Mouse (Mus musculus): ENCODE data around the gene Trp53. TPM values are rescaled to one million over a fixed set of nuclear protein-coding genes. Genes with fewer than 3 reads are reported as not detected.
"Not testable (repeated sequence)": the region's sequence is repeated elsewhere in the genome, so short reads cannot be mapped to it uniquely, and the experiment has no call there.

The Trp53 gene
- polyA plus RNA-seq, 1 experiment, result 22.1 TPM

- H3K27me3 ChIP-seq (ENCODE audit: control insufficient read depth, insufficient read depth, low read length), result no peaks in the 10 kb centered on the region
- TF ChIP-seq CTCF (IDR thresholded peaks at IDR 0.05; ENCODE audit: control insufficient read depth, insufficient read depth, insufficient replicate concordance, low read depth, low read length) (no peak), POLR2A (IDR thresholded peaks at IDR 0.05; ENCODE audit: control insufficient read depth, low read depth, low read length) (no peak)
- no peak overlapping the region for H3K4me3 ChIP-seq (ENCODE audit: control insufficient read depth, low read depth, low read length)
- no peaks in the 10 kb centered on the region for H3K36me3 ChIP-seq (ENCODE audit: control insufficient read depth, insufficient read depth, low read length)
- peaks cover 16% of the 10 kb centered on the region for H3K4me1 ChIP-seq (ENCODE audit: control insufficient read depth, insufficient read depth, low read length)
- no peak overlapping the region; the same call in 1 of the 2 replicates for H3K27ac ChIP-seq (ENCODE audit: control insufficient read depth, insufficient read depth, low read depth, low read length)
Measured at GRCm38 (mm10) chr11:69620394-69621081, 40.4 kb downstream of the Trp53 start.

DNA sequence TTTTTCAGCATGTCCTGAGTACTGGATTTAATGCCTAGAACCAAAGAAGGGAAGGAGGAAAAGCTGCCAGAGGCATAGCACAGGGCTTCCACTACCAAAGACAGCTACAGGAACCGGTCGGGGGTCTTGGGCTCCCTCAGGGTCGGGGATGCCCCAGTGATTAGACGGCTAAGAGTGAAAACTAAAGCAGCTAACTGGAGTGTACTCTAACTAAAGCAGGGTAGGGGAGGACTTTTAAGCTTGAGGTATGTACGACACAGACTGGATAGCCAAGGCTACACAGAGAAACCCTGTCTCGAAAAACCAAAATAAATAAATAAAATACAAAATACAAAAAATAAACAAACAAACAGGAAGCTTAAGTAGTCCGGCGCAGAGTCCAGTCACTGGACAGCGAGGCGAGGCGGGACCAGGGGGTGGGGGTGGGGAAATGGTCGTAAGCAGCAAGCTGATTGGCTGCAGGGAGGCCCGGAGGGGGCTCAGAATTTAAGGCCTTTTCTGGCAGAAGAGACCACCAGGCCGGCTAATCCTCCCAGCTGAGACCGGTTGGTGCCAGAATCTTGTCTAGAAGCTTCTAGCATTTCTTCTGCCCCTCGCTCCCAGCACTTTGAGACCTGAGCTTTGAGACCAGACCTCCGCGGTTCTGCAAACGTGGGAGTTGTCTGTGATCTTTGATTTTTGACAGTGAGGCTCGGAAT is 41.6 kb downstream of the Trp53 start, which contains the start of gene Sat2:
Sat2 (plus strand) TSS at position 454 of the 698 bp plus-strand sequence.
- H3K4me1 ChIP-seq (ENCODE audit: control insufficient read depth, insufficient read depth, low read length), result peaks cover 16% of the 10 kb centered on the region
- peak within 1 kb of the TSS; percentile 88 for H3K4me3 ChIP-seq (ENCODE audit: control insufficient read depth, low read depth, low read length)
- H3K27me3 ChIP-seq (ENCODE audit: control insufficient read depth, insufficient read depth, low read length), result no peaks in the 10 kb centered on the region
- H3K36me3 ChIP-seq (ENCODE audit: control insufficient read depth, insufficient read depth, low read length), result no peaks in the 10 kb centered on the region
- peak within 1 kb of the TSS; percentile 84 for H3K27ac ChIP-seq (ENCODE audit: control insufficient read depth, insufficient read depth, low read depth, low read length)
- TF ChIP-seq POLR2A (IDR thresholded peaks at IDR 0.05; ENCODE audit: control insufficient read depth, low read depth, low read length) (0 out of 2 replicates have a peak, but pooled peaks have one; percentile 19), CTCF (IDR thresholded peaks at IDR 0.05; ENCODE audit: control insufficient read depth, insufficient read depth, insufficient replicate concordance, low read depth, low read length) (no peak)

DNA sequence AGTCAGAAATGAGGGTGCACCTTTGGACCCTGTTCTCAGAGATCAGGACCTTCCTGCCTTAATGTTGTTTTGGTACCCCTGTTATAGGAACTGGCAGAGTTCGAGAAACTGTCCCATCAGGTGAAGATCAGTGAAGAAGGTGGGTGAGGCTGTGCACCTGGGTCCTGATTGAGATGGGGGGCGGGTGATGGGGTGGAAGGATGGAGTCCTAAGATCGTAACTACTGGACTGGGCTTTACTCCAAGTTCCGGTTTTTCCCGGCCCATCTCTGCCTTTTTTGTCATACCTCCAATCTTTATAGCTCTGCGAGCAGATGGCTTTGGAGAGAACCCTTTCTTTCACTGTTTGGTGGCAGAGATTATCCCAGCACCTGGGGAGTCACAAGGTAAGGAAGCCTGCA is 42.2 kb downstream of the Trp53 start:
- no peaks in the 10 kb centered on the region for H3K27me3 ChIP-seq (ENCODE audit: control insufficient read depth, insufficient read depth, low read length)
- peak overlapping the region; percentile 84 for H3K27ac ChIP-seq (ENCODE audit: control insufficient read depth, insufficient read depth, low read depth, low read length)
- peak overlapping the region; percentile 88 for H3K4me3 ChIP-seq (ENCODE audit: control insufficient read depth, low read depth, low read length)
- H3K4me1 ChIP-seq (ENCODE audit: control insufficient read depth, insufficient read depth, low read length), result peaks cover 16% of the 10 kb centered on the region
- TF ChIP-seq POLR2A (IDR thresholded peaks at IDR 0.05; ENCODE audit: control insufficient read depth, low read depth, low read length), result no peak
- TF ChIP-seq CTCF (IDR thresholded peaks at IDR 0.05; ENCODE audit: control insufficient read depth, insufficient read depth, insufficient replicate concordance, low read depth, low read length), result no peak
- no peaks in the 10 kb centered on the region for H3K36me3 ChIP-seq (ENCODE audit: control insufficient read depth, insufficient read depth, low read length)

DNA sequence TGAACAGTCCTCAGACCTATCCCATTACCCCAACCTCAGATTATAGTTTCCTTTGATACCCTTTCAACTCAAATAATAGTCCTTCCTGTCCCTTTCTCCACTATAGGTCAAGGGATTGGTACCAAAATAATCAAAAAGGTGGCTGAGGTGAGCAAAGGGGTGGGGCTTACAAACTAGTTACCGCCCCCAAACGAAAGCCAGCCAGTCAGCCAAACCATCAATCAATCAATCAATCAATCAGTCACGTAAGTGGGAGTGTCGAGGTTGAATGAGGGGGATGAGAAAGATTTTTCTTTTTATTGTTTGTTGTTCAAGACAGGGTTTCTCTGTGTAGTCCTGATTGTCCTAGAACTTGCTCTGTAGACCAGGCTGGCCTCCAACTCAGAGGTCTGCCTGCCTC is 42.8 kb downstream of the Trp53 start:
- H3K4me1 ChIP-seq (ENCODE audit: control insufficient read depth, insufficient read depth, low read length), result peaks cover 16% of the 10 kb centered on the region
- H3K27me3 ChIP-seq (ENCODE audit: control insufficient read depth, insufficient read depth, low read length), result no peaks in the 10 kb centered on the region
- H3K36me3 ChIP-seq (ENCODE audit: control insufficient read depth, insufficient read depth, low read length), result no peaks in the 10 kb centered on the region
- peak overlapping the region; percentile 84 for H3K27ac ChIP-seq (ENCODE audit: control insufficient read depth, insufficient read depth, low read depth, low read length)
- peak overlapping the region; percentile 88; the same call in 1 of the 2 replicates for H3K4me3 ChIP-seq (ENCODE audit: control insufficient read depth, low read depth, low read length)
- TF ChIP-seq CTCF (IDR thresholded peaks at IDR 0.05; ENCODE audit: control insufficient read depth, insufficient read depth, insufficient replicate concordance, low read depth, low read length) (no peak), POLR2A (IDR thresholded peaks at IDR 0.05; ENCODE audit: control insufficient read depth, low read depth, low read length) (no peak)

- H3K36me3 ChIP-seq (ENCODE audit: control insufficient read depth, insufficient read depth, low read length); H3K27ac ChIP-seq (ENCODE audit: control insufficient read depth, insufficient read depth, low read depth, low read length); H3K27me3 ChIP-seq (ENCODE audit: control insufficient read depth, insufficient read depth, low read length); H3K4me3 ChIP-seq (ENCODE audit: control insufficient read depth, low read depth, low read length): not testable (repeated sequence)
- H3K4me1 ChIP-seq (ENCODE audit: control insufficient read depth, insufficient read depth, low read length), result peaks cover 16% of the 10 kb centered on the region
Measured at GRCm38 (mm10) chr11:69624339-69624738, 44.2 kb downstream of the Trp53 start.

DNA sequence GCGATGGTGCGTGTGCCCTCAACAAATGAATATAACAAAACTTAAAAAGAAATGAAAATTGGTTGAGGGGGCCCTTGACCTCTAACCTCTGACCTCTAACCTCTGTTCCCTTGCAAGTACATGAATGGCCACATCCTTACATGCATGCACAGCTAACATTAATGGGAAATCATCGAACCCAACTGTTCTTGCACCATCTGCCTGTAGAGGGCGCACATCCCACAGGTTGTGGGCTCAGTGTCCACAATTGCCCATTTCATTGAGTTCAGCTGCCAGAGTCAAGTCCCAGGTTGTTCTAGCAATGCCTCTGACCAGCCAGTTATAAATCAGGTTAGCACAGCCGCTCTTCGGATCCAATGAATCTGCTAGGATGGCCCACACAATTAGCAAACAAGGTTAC is 48.1 kb downstream of the Trp53 start:
- Histone ChIP-seq H3K27ac (ENCODE audit: control insufficient read depth, insufficient read depth, low read depth, low read length) (no peak overlapping the region), H3K4me1 (ENCODE audit: control insufficient read depth, insufficient read depth, low read length) (peaks cover under 1% of the 10 kb centered on the region), H3K27me3 (ENCODE audit: control insufficient read depth, insufficient read depth, low read length) (no peaks in the 10 kb centered on the region), H3K4me3 (ENCODE audit: control insufficient read depth, low read depth, low read length) (no peak overlapping the region), H3K36me3 (ENCODE audit: control insufficient read depth, insufficient read depth, low read length) (no peaks in the 10 kb centered on the region)
- TF ChIP-seq POLR2A (IDR thresholded peaks at IDR 0.05; ENCODE audit: control insufficient read depth, low read depth, low read length), result no peak
- TF ChIP-seq CTCF (IDR thresholded peaks at IDR 0.05; ENCODE audit: control insufficient read depth, insufficient read depth, insufficient replicate concordance, low read depth, low read length), result peak; percentile 95; the same call in 1 of the 2 replicates

DNA sequence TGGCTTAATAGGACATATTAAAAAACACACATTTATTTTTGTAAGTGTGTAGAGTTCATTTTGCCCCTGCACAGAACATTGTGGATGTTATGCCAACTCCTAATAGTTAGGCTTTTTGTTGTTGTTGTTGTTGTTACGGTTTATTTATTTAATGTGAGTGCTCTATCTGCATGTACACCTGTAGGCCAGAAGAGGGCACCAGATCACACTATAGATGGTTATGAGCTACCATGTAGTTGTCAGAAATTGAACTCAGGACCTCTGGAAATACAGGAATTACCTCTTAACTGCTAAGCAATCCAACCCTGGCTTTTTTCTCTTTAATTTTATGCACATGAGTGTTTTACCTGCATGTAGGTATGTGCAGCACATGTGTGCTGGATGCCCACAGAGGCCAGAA is 49.6 kb downstream of the Trp53 start:
- TF ChIP-seq CTCF (IDR thresholded peaks at IDR 0.05; ENCODE audit: control insufficient read depth, insufficient read depth, insufficient replicate concordance, low read depth, low read length), result no peak
- no peak for TF ChIP-seq POLR2A (IDR thresholded peaks at IDR 0.05; ENCODE audit: control insufficient read depth, low read depth, low read length)
- Histone ChIP-seq H3K36me3 (ENCODE audit: control insufficient read depth, insufficient read depth, low read length) (no peaks in the 10 kb centered on the region), H3K27ac (ENCODE audit: control insufficient read depth, insufficient read depth, low read depth, low read length) (no peak overlapping the region)

More for the DNA sequence above, 49.6 kb downstream of the Trp53 start:
- peaks cover 2% of the 10 kb centered on the region for H3K4me1 ChIP-seq (ENCODE audit: control insufficient read depth, insufficient read depth, low read length)
- H3K27me3 ChIP-seq (ENCODE audit: control insufficient read depth, insufficient read depth, low read length), result no peaks in the 10 kb centered on the region
- H3K4me3 ChIP-seq (ENCODE audit: control insufficient read depth, low read depth, low read length), result no peak overlapping the region

All from testis, adult 2 months (tissue).